Mouse (Mus musculus) stomach, embryonic 16.5 days (tissue): ENCODE measurements around the gene Cox6b2. TPM values are rescaled to one million over a fixed set of nuclear protein-coding genes. Genes with fewer than 3 reads are reported as not detected.

Experiments used
- ATAC-seq: fragments of 200-750 bp; cut with Nextera tagmentation; 2 replicates; pipeline ENCODE4 v1.8.0; 2017; ENCODE audit warnings: moderate number of reproducible peaks, moderate TSS enrichment; ENCODE audit not compliant: insufficient read depth, low FRiP score
- H3K27ac ChIP-seq: fragments of 300-500 bp; sonication (generic); 2 replicates; pipeline ENCODE4 v1.5.1; 2014; ENCODE audit warnings: low read length
- H3K27me3 ChIP-seq: fragments of 300-500 bp; sonication (generic); 2 replicates; pipeline ENCODE4 v1.6.1; 2014; ENCODE audit warnings: low read length, control low read depth, mixed read lengths; ENCODE audit not compliant: control insufficient read depth, insufficient read depth
- H3K36me3 ChIP-seq: fragments of 300-500 bp; sonication (generic); 2 replicates; pipeline ENCODE4 v1.6.1; 2014; ENCODE audit warnings: low read length; ENCODE audit not compliant: control insufficient read depth, insufficient read depth
- H3K4me1 ChIP-seq: fragments of 300-500 bp; sonication (generic); 2 replicates; pipeline ENCODE4 v1.6.1; 2014; ENCODE audit warnings: low read length, control low read depth, mixed read lengths; ENCODE audit not compliant: control insufficient read depth, insufficient read depth
- H3K4me2 ChIP-seq: fragments of 300-500 bp; sonication (generic); 2 replicates; pipeline ENCODE4 v1.6.1; 2014; ENCODE audit warnings: low read depth, low read length, mixed read lengths
- H3K4me3 ChIP-seq: fragments of 300-500 bp; sonication (generic); replicated peaks from 2 replicates; pipeline ENCODE4 v1.5.1; 2014; ENCODE audit warnings: mild to moderate bottlenecking, low read length
- H3K9ac ChIP-seq: fragments of 300-500 bp; sonication (generic); 2 replicates; pipeline ENCODE4 v1.6.1; 2014; ENCODE audit warnings: low read length
- H3K9me3 ChIP-seq: fragments of 300-500 bp; sonication (generic); replicated peaks from 2 replicates; pipeline ENCODE4 v1.6.1; 2016; ENCODE audit warnings: low read length, control low read depth; ENCODE audit not compliant: control insufficient read depth
- WGBS: fragments of 180-500 bp; shearing (Covaris S2); extraction: QIAGEN DNeasy Blood & Tissue Kit; methylation state at CpG from one replicate; pipeline ENCODE4 v1.1.7; 2014; 5-methylcytosine and 5-hydroxymethylcytosine counted together
- polyA plus RNA-seq: library from polyadenylated mRNA; unstranded; fragments of >200 nt; fragmentation: Nextera tagmentation; extraction: Ambion mirVana; gene quantifications from 2 replicates; pipeline ENCODE4 v1.2.1, GENCODE M21; 2015

Gene Cox6b2
- polyA plus RNA-seq, 1 experiment from 2014 or later, result 70.0 TPM

DNA sequence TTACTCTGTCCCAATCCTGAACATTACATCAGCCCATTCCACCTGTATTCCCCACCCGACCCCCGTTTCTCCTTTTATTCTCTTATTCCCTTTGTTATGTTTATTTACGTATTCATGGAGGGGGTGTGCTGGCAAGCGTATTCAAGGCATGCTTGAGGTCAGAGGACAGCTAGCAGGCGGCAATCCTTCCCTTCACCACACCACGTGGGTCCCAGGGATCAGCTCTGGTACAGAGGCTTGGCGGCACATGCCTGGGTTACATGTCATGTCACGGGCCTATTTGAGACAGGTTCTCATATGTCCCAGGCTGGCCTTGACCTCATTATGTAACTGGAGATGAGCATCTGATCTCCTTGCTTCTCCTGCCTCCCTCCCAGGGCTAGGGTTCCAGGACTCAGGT is 50.6 kb downstream of the Cox6b2 start:
- Histone ChIP-seq H3K36me3 (0 out of 2 replicates have a peak, but pooled peaks cover 3% of the 10 kb centered on the region), H3K9ac (no peak overlapping the region), H3K4me3 (no peak overlapping the region), H3K4me1 (no peaks in the 10 kb centered on the region), H3K27me3 (no peaks in the 10 kb centered on the region), H3K9me3 (no peaks in the 10 kb centered on the region), H3K4me2 (no peak overlapping the region), H3K27ac (no peak overlapping the region)
- ATAC-seq, result no peak
- 57% methylated on average over 8 of the region's 8 CpGs for WGBS

Other genes with a start within 250 kb of the Cox6b2 start
- 26.7 and 111 TPM in 2 replicates for gene Tnnt1, start 236.7 kb downstream of the Cox6b2 start, polyA plus RNA-seq
- 5.1 and 7.4 TPM in 2 replicates for gene Tnni3, start 228.9 kb downstream of the Cox6b2 start, polyA plus RNA-seq
- gene Dnaaf3, start 220.6 kb downstream of the Cox6b2 start, polyA plus RNA-seq, result 2.2 TPM in 2 replicates
- gene Syt5, start 205.6 kb downstream of the Cox6b2 start, polyA plus RNA-seq, result 8.5 TPM in 2 replicates
- gene Ptprh, start 149.1 kb downstream of the Cox6b2 start, polyA plus RNA-seq, result 0.92 and 1.0 TPM in 2 replicates
- 2.3 and 3.4 TPM in 2 replicates for gene Tmem86b, start 121.7 kb downstream of the Cox6b2 start, polyA plus RNA-seq
- 2.8 and 3.8 TPM in 2 replicates for gene Ppp6r1, start 94.1 kb downstream of the Cox6b2 start, polyA plus RNA-seq
- 77.2 and 88.0 TPM in 2 replicates for gene Hspbp1, start 68.0 kb downstream of the Cox6b2 start, polyA plus RNA-seq
- 0.86 and 0.88 TPM in 2 replicates for gene Brsk1, start 62.5 kb downstream of the Cox6b2 start, polyA plus RNA-seq
- gene Tmem150b, start 27.8 kb downstream of the Cox6b2 start, polyA plus RNA-seq, result 0.76 and 0.90 TPM in 2 replicates
- 59.6 and 64.3 TPM in 2 replicates for gene Kmt5c, start 13.0 kb downstream of the Cox6b2 start, polyA plus RNA-seq
- not detected in 2 replicates for gene Fam71e2, start 18.2 kb upstream of the Cox6b2 start, polyA plus RNA-seq
- gene Il11, start 29.8 kb upstream of the Cox6b2 start, polyA plus RNA-seq, result 0.22 and 0.26 TPM in 2 replicates
- 0.72 and 0.79 TPM in 2 replicates for gene Tmem190, start 29.8 kb upstream of the Cox6b2 start, polyA plus RNA-seq
- gene Tmem238, start 36.6 kb upstream of the Cox6b2 start, polyA plus RNA-seq, result 21.2 and 21.7 TPM in 2 replicates
- gene Rpl28, start 39.8 kb upstream of the Cox6b2 start, polyA plus RNA-seq, result 255 and 322 TPM in 2 replicates
- gene Ube2s, start 59.5 kb upstream of the Cox6b2 start, polyA plus RNA-seq, result 204 and 212 TPM in 2 replicates
- gene Shisa7, start 91.6 kb upstream of the Cox6b2 start, polyA plus RNA-seq, result 0.26 and 0.49 TPM in 2 replicates
- gene Isoc2b, start 117.2 kb upstream of the Cox6b2 start, polyA plus RNA-seq, result 16.7 and 17.6 TPM in 2 replicates
- 1.1 and 1.5 TPM in 2 replicates for gene Isoc2a, start 124.1 kb upstream of the Cox6b2 start, polyA plus RNA-seq
- gene Gm36210, start 153.4 kb upstream of the Cox6b2 start, polyA plus RNA-seq, result 0.10 TPM in 1 of 2 replicates, not detected in the other
- 2.1 and 2.3 TPM in 2 replicates for gene Zfp628, start 162.1 kb upstream of the Cox6b2 start, polyA plus RNA-seq
- gene Nat14, start 168.9 kb upstream of the Cox6b2 start, polyA plus RNA-seq, result 3.0 and 4.0 TPM in 2 replicates
- gene Ssc5d, start 172.7 kb upstream of the Cox6b2 start, polyA plus RNA-seq, result 3.4 and 3.5 TPM in 2 replicates
- 0.26 and 0.47 TPM in 2 replicates for gene Sbk2, start 211.3 kb upstream of the Cox6b2 start, polyA plus RNA-seq
- gene Sbk3, start 218.1 kb upstream of the Cox6b2 start, polyA plus RNA-seq, result 0.11 TPM in 1 of 2 replicates, not detected in the other
- gene Zfp579, start 243.1 kb upstream of the Cox6b2 start, polyA plus RNA-seq, result 23.0 and 26.5 TPM in 2 replicates